Mouse (Mus musculus): ENCODE measurements around the gene Gli1.

Gli1 gene

GRCm38 (mm10) chr10:127291881-127292638 is 49.7 kb downstream of the Gli1 start:
- peak; percentile 46 for DNase-seq (ENCODE audit: low read depth, low spot score)

GRCm38 (mm10) chr10:127290930-127291880 is 50.6 kb downstream of the Gli1 start:
- DNase-seq (ENCODE audit: low read depth, low spot score), result peak; percentile 76

- peak; percentile 99 for DNase-seq (ENCODE audit: low read depth, low spot score)
These were observed 51.4 kb downstream of the Gli1 start for GRCm38 (mm10) chr10:127290307-127290929.

- peak; percentile 81 for DNase-seq (ENCODE audit: low read depth, low spot score)
These were observed 52.1 kb downstream of the Gli1 start for GRCm38 (mm10) chr10:127289573-127290191.

- peak; percentile 95 for DNase-seq (ENCODE audit: low read depth, low spot score)
These were observed 52.8 kb downstream of the Gli1 start, which contains the start of gene Mbd6 for GRCm38 (mm10) chr10:127288800-127289572. Gene Mbd6 (minus strand): TSS chr10:127289018.

- DNase-seq (ENCODE audit: low read depth, low spot score), result no peak
These were observed 53.4 kb downstream of the Gli1 start for GRCm38 (mm10) chr10:127288328-127288799.

- DNase-seq (ENCODE audit: low read depth, low spot score), result peak; percentile 17
These were observed 53.9 kb downstream of the Gli1 start for GRCm38 (mm10) chr10:127287936-127288293.

- no peak for DNase-seq (ENCODE audit: low read depth, low spot score)
These were observed 54.4 kb downstream of the Gli1 start for GRCm38 (mm10) chr10:127287271-127287935.

- DNase-seq (ENCODE audit: low read depth, low spot score), result no peak
These were observed 55.0 kb downstream of the Gli1 start for GRCm38 (mm10) chr10:127286730-127287129.

- DNase-seq (ENCODE audit: low read depth, low spot score), result no peak
These were observed 55.6 kb downstream of the Gli1 start for GRCm38 (mm10) chr10:127286194-127286593.

GRCm38 (mm10) chr10:127285644-127286043 is 56.1 kb downstream of the Gli1 start:
- no peak for DNase-seq (ENCODE audit: low read depth, low spot score)

- DNase-seq (ENCODE audit: low read depth, low spot score), result no peak
These were observed 56.9 kb downstream of the Gli1 start for GRCm38 (mm10) chr10:127284724-127285500.

GRCm38 (mm10) chr10:127284105-127284622 is 57.6 kb downstream of the Gli1 start:
- no peak for DNase-seq (ENCODE audit: low read depth, low spot score)

GRCm38 (mm10) chr10:127282620-127283215 is 59.1 kb downstream of the Gli1 start:
- no peak for DNase-seq (ENCODE audit: low read depth, low spot score)

- DNase-seq (ENCODE audit: low read depth, low spot score), result no peak
These were observed 60.5 kb downstream of the Gli1 start for GRCm38 (mm10) chr10:127281316-127281715.
